Mouse (Mus musculus) spleen, postnatal 36 days (tissue): ENCODE measurements around the gene Ints11.

Experiments used
- DNase-seq, 2 experiments: peaks; one replicate each; pipeline ENCODE4 v3.0.0; 2022; ENCODE audit warnings: low spot score in 2 of 2, mixed read lengths in 1 of 2

The Ints11 gene

DNA sequence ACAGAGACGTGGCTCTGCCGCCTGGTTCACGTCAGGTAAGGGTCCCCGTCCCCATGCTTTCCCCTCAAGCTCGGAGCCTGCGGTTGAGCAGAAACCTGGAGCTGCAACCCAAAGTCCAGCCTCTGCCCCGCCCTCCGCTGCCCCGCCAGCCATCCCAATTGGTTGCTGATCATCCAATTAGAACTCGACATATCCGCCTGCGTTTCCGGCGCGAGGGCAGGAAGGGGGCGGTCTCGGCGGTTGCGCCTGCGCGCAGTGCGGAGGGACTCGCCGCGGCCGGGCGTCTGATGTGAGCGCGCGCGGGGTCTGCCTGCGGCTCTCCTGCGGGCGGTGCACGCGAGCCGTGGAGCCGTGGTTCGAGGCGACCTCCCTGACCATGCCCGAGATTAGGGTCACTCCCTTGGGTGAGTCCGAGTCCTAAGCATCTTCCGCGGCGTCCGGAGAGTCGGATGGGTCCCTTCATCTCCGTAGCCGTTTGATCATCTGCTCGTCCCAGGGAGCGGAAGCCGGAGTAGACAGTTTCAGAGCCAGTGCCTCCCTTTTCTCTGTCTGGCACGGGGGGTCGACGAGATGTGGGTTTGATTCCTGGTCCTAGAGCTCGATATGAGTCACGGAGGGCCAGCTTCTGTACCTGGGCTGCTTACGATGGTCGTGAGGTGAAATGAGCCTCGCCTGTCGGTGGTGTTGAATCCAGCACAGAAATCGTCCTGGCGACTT lies at the start of gene Ints11, which contains the start of gene Cptp:
TSS of gene Ints11 (plus strand) at position 230 of the 717 bp plus-strand sequence.
TSS of gene Cptp (minus strand) at position 124 of the 717 bp plus-strand sequence.
- DNase-seq: peak; percentile 96 to 97

DNA sequence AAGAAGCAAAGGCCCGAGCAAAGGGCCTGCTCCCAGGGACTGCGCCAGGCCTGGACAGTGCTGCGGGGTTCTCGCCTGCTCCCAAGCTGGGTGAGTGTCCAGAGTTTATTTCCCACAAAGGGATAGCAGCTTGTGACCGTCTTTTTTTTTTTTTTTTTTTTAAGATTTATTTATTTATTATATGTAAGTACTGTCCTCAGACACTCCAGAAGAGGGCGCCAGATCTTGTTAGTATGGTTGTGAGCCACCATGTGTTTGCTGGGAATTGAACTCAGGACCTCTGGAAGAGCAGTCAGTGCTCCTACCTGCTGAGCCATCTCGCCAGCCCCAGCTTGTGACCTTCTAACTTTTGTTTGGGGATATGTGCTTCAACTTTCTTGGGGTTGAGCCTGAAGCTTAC lies 48.3 kb upstream of the Ints11 start:
- no peak for DNase-seq

DNA sequence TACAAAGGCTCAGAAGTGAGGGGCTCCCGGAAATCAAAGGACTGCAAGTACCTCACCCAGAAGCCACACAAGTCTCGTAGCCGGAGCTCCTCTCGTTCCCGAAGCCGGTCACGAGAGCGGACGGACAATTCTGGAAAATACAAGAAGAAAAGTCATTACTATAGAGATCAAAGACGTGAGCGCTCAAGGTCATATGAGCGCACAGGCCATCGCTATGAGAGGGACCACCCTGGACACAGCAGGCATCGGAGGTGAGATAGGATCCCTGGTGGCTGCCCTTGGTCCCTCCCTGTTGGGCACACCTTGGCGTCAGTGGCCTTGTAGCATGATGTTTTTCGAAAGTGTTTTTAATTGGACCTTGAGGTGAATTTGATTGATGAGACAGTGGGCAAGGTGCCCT lies 45.9 kb upstream of the Ints11 start:
- no peak for DNase-seq

DNA sequence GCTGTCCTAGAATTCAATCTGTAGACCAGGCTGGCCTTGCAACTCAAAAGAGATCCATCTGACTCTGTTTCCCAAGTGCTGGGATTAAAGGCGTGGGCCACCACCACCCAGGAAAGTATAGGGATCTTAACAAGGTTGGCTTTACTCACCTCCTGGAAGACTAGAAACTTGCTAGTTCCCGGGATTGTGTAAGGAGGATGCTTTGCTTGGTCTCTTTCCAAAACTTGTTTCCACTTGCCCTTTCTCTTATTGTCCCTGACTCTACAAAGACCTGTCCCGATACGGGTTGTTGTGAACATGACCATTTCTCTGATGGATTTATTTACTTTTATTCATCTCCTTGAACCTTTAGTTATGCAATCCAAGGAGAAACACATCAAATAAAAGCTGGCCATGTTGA lies 39.5 kb upstream of the Ints11 start:
- no peak for DNase-seq

DNA sequence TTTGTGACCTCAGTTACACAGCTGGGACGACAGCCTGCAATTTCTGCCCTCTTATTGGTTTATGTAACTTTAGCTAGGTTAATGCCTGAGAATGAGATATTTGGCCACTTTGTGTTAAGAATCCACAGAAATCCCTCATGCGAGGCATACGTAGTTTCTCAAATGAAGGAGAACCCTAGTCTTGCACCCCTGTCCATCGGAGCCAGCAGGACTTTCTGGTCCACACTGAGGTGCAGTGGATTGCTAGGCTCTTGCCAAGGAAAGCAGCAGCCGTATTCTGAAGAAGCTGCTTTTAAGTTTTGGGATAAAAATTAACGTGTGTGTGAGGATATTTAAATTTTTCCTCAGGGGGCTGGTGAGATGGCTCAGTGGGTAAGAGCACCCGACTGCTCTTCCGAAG lies 38.8 kb upstream of the Ints11 start:
- DNase-seq: no peak

DNA sequence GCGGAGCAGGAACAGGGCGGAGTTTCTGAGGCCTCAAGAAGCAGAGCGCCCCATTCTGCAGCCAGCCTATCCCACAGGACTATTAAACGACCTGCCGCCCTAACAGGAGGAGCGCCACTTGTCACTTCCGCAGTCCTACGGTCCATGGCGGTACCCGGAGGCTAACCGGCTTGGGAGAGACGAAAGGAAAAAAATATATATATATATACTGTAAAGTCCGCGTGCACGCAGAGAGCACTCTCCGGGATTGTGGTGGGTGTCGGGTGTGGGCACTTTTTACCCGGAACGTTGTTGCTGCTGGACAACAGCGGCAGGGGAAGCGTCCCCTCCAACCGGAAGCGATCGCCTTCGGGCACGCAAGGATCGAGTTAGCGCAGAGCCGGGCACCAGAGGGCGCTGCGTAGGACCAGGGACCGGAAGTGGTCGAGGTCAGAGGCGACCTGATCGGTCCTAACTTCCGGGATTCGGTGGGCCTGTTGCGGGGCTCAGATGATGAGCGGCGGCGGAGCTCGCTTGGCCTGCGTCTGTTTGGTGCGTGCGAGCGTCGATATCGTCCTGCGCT lies 38.1 kb upstream of the Ints11 start, which contains the start of gene Aurkaip1:
TSS of gene Aurkaip1 (plus strand) at position 68 of the 562 bp plus-strand sequence.
- peak; percentile 95 to 96 for DNase-seq

DNA sequence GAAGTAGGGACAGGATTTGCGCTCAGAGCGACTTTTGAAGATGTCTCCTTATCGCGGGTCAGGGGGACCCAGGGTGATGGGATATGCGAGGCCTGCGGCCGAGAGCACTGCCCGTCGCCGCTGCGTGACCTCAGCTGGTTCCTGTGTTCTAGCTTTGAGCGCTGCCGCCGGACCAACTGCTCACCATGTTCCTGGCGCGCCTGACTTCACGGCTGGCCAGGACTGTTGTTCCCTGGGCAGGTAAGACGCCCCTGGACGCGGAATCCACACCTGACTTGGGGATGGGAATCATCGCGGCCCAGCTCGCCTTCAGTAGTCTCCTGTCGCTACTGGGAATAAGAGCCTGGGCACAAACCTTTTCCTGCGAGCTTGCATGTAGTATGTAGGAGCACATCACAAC lies 37.5 kb upstream of the Ints11 start:
- DNase-seq: no peak

DNA sequence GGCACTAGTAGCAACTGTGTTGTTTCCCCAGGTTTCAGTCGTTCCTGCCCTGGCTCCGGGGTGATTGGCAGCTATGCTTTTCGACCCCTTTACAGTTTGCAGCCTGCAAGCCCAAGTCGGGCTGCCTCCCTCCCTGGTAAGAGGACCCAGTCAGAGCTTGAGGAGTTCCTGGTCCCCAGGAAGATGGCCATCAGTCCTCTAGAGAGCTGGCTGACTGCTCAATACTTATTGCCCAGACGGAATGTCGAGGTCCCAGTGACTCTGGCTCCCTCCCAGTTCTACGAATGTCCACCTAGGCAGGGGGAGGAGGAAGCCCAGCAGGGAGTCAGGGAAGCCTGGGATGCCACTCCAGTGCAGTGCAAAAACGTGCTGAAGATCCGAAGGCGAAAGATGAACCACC lies 37.0 kb upstream of the Ints11 start:
- no peak for DNase-seq

DNA sequence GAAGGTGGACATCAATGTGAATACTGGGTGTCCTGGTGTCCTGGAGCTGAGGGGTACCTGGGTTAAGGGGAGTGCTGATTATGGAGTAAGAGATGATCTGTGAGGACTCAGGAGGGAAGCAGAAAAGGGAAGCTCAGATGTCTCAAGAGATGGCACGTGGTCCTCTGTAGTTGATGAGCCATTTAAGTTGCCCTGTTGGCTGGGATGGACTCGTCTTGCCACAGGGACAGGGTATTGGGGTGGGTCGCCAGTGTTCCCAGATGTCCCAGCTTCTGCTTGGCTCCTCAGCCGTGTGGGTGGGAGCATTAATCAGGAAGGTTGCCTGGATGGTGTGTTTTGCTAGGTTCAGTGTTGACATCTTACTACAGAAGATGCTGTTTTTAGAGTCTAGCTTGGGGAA lies 36.1 kb upstream of the Ints11 start:
- DNase-seq: no peak

DNA sequence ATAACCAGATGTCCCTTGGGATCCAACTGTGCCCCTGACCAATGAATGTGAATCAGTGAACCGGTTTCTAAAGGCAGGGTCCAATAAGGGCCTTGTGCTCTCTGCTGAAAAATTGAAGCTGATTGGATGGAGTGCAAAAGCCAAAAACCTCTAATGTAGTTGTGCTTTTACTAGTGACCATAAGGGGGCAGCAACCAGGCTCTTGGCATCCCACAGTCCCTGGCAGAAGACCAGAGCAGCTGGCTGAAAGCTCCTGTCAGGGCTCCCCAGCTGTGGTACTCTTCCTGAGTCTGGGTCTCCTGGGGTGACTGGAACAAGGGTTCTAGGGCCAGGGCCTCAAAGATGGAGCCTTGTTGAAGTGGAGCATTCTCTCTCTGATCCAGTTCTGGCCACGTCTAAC lies 35.5 kb upstream of the Ints11 start:
- peak; percentile 70 to 71 for DNase-seq

DNA sequence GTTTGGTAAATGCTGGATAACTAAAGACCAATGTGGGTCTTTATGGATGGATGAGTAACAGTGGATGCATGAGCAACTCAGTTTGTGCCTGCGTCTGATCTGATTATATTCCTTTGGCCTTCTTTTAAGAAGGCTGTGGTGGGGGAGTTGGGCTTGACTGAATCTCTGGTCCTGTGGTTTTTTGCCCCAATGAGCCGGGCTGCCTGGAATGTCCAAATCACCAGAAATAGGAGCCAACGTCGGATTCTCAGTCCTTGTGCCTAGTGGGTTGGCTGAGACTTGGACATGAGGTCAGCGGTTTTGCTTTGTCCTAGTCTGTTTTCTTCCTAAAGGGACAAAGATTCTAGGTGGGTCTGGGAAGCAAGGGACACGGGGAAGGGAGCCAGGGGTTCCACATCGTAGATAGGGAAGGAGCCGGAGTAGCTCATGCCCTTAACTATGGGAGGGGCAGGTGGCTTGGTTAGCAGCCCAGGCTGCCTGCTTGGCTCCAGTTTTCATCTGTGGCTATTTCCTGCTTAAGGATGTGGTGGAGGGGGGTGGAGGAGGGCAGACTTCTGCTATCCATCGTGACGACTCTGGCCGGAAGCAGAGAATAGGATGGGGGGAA lies 31.8 kb upstream of the Ints11 start:
- DNase-seq: no peak

DNA sequence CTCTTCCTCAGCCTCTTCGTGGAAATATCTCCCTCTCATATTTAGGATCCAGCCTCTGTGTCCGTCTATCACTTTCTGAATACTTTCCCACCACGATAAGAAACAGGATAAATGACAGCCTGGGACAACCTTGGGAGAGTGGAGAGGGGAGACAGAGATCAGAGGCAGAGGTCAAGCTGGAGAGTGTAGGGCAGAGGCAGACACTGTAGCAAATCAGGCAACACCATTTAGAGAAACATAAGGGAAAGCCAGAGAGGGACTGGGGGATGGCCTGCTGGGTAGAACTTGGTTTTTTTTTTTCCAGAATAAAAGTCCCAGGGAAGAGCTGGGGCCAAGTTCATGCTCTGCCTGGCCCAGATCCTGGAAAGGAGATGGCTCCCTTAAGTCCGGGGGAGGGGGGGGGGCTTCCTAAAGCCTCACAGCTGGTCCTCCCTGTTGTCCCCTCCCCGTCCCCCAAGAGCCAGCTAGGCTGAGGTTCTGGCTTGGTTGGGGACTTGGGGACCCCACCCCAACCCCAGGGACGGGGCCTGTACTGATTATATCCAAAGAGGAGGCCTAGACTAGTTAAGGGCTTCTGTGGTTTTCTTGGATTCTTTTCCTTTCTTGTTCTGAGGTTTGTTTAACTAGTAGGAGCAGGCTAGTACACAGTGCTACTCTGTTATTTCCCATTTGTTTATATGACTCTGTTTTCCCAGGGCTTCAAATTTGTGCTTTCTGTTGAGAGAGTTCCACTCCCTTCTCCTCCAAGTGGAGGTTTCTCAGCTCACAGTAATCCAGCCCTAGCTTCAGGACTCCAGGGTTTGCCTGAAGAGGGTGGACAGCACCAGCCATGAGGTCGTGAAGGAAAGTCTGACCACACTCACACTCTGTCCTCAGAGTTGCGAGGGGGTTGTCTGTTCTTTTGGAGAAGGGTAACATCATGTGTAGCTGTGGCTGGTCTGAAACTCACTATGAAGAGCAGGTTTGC lies 30.9 kb upstream of the Ints11 start:
- no peak for DNase-seq

DNA sequence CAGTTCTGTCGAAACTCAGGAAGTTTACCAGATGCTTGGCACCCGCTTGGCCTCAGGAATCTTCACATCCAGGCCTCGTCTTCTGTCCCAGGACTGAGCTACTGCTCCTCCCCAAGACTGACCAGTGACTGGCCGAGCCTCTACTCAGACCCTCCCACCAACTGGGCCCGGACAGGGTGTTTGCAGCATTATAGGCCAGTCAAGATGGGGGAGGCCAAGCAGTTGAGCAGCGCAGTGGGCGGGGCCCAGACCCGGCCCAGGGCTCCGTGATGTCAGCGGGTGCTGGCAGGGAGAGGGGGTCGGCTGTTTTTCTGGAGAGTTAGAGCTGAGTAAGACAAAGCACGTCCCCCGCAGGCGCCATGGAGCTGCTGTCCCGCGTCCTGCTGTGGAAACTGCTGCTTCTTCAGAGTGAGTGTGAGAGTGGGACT lies 29.8 kb upstream of the Ints11 start, which contains the start of gene Mxra8:
TSS of gene Mxra8 (plus strand) at position 198 of the 428 bp plus-strand sequence.
- DNase-seq: no peak

DNA sequence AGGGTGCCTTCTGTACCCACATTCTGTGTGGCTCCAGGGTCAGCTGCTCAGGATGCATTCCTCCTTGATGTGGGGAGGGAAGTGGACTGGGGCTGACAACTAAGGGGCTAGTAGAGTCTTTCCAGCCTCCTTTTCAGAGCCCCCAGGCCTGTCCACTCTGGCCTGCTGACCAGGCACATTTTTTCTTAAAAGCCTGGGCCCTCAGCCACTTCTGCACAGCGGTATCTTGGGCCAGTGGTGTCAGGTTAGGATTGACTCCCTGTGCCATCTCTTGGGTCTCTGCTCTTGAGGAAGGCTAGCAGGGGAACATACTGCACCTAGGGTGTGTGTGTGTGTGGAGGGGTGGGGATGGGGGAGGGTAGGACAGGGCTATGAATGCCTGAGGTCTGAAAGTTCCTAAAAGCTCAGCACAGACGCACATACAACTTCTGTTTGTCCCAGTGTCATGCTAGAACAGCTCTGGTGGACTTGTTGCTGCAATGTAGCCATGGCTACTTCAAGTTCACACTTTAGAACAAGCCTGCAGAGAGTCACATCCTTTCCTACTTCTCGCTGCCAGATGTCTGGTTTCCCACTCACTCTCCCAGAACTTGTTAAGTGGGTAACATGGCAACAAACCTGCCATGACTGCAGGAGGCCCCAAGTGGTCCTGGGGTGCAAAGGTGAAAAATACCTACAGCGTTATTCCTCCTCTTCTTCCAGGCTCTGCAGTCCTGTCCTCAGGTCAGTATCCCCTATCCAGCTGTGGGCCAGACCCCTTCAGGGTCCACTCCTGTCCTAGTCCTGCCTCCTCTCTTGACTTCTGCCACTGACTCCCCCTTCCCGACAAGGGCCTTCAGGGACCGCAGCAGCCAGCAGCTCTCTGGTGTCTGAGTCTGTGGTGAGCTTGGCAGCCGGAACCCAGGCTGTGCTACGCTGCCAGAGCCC lies 29.0 kb upstream of the Ints11 start:
- DNase-seq: no peak

DNA sequence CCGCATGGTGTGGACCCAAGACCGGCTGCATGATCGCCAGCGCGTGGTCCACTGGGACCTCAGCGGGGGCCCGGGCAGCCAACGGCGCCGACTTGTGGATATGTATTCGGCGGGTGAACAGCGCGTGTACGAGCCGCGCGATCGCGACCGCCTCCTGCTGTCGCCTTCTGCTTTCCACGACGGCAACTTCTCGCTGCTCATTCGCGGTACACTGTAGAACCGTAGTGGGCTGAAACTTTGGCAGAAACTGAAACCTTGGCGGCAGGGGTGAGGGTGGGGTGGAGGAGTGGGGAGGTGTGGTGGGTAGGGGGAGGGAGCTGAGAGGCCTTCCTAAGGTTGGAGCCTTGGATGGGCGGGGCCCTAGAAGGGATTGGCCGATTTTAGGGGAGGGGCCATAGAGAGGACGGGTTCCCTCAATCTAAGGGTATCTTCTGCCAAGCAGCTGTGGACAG lies 28.3 kb upstream of the Ints11 start:
- peak; percentile 78 to 80 for DNase-seq

DNA sequence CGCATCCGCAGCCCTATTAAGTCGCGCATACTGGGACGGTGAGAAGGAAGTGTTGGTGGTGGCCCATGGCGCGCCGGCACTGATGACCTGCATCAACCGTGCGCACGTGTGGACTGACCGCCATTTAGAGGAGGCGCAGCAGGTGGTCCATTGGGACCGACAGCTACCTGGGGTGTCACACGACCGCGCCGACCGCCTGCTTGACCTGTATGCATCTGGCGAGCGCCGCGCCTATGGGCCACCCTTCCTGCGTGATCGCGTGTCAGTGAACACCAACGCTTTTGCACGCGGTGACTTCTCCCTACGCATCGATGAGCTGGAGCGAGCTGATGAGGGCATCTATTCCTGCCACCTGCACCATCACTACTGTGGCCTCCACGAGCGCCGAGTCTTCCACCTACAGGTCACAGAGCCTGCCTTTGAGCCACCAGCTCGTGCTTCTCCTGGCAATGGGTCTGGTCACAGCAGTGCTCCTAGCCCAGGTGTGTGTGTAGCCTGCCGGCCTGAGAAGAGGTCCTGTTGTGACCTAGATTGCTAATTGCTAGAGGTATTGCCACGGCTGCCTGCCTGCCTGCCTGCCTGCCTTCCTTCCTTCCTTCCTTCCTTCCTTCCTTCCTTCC lies 27.6 kb upstream of the Ints11 start:
- DNase-seq: no peak

DNA sequence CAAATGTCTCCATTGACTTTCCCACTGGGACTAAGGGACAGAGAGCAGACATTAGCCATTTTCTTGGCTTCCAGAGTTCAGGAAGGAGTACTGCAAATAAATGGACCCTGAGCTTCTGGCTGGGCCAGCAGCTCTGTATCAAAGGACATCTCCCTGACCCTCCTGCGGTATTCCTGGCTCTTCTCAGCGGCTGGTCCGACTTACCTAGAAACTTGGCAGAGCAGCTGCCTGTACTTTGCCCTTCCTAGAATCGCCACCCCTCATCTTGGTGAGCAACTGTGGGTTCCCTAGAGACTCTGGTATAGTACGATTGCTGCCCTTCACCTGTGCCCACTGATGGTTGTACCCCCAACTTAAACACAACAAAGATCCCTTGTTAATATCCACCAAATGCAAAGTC lies 26.1 kb upstream of the Ints11 start:
- no peak for DNase-seq

DNA sequence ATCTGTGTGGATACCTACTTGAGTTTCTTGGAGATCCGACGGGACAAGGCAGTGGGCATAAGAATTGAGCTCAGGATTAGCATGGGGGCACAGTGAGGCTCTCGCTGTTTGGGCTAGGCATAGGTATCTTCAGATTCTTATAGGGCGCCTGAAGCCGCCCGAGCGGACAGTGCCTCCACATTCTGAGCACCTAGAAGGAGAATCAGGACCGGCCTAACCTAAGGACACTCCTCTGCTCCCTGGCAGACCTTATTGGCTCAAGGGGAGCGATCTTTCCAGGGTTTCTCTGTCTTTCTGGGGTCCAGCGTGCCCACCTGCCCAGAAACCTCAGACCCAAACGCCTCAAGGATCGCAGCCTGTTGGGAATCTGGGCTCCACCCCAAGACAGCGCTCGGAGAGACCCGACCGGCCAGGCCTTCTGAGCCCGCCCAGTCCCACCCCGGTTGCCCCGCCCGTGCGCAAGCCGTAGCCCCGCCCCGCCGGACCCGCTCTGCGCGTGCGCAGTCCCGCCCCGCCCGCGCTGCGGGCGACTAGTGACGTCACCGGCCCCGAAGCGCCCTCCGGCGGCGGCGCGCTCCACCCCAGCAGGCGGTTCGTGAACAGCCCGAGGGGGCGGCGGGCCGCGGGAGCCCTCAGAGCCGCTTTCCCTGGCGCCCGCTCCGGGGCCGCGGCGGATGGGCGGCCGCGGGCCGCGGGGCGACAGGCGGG lies 22.3 kb upstream of the Ints11 start, which contains the start of gene Dvl1:
TSS of gene Dvl1 (plus strand) at position 532 of the 708 bp plus-strand sequence.
- DNase-seq: peak; percentile 87 to 88

DNA sequence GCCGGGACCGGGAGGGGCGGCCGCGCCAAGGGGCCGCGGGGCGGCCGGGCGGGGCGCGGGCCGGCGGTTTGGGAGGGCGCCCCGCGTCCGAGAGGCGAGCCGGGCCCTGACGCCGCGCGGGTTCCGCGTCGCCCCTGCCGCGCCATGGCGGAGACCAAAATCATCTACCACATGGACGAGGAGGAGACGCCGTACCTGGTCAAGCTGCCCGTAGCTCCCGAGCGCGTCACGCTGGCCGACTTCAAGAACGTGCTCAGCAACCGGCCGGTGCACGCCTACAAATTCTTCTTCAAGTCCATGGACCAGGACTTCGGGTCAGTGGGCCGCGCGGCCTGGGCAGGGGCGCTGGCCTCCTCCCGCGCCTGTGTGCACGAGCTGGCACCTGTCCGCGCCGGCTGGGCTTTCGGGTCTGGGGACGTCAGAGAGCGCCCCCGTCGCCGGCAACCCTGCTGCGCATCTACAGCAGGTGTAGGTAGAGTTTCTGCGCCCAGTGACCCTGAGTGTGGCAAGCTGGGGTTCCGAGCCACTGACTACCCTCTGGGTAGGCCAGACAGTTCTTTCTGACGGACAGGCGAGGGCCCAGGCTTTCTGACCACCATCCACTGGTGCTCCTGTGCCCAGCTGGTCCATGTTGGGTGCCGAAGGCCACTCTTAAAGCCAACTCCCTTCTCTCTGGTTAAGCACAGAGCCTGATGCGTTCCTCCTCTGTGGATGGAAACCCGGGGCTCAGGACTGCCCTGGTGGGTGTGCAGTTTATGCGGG lies 21.6 kb upstream of the Ints11 start:
- peak; percentile 24 to 38 for DNase-seq
